Mouse (Mus musculus): ENCODE results near the gene Grifin.
A peak's percentile ranks its signal among the peaks of the same experiment; 100 is the strongest.

Grifin gene

DNA sequence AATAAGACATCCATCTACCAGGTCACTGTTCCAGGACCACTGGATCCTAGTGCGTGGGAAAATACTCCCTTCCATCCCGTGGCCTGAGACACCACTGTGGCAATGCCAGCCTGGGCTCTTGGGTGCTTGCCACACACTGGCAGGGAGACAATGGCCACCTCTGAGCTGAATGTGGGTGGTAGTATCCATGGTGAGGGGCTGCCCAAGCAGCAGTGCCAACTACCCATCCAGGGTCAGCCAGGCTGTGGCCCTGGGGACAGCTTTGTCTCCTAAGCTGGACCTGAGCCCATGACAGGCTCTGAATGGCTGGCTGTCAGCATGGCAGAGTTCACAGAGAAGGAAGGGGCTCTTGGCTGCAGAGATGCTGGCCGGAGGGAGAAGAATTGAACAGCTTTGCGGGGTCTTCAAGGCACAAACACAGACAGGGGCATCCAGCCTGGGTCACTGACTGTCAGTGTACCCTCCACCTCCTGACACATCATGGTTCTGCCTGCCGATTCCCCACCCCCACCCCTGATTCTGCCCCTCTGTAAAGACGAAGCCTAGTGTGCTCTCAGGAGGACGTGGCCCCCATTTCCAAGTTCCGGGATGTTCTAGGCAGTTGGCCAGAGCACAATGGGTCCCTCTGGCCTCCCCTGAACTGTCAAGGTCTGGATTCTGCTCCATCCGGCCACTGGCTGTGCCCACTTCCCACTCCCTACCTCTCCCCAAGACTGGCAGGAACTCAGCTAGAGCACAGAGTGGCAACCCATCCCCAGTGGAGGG is 21.9 kb downstream of the Grifin start:
- peak; percentile 25 for DNase-seq

DNA sequence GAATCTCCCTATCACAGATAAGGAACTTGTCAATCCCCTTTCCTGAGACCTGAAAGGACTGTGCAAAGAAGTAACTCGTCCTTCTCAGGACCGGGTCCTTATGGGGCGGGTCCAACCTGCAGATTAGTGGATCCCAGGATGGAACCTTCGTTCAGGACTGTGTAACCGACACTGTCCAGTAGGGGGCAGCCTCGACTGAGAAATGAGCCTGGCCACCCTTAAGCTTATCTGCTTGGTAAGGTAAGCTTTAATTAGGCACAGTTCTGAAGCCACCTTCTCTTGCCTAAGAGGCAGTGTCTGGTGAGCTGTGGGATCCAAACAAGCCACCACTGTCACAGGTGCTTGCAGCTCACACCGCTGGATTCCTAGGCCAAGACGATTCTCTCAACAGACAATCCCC is 24.8 kb downstream of the Grifin start:
- DNase-seq, result peak; percentile 90

DNA sequence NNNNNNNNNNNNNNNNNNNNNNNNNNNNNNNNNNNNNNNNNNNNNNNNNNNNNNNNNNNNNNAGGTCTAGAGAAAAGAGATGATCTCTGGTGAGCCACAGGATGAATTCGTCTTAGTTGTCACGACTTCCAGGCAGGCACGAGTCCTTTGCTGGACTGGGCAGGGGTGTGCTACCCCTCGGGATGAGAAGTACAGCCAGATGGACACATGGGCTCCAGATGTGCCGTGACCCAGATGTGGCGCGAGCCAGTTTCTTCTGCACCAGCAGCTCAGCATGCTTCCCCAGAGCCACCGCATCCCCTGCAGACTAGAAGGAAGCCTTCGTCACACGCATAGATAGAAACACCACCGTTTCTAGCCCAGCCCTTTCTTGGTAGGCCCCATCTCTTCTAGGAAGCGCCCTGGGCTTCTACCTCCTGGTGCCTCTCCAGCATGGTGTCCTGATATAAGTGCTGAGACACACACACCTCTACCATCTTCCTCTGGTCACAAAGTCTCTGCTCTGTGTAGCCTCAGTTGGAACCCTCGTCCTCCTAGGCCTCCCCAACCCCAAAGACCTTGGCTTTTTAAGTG is 26.7 kb downstream of the Grifin start:
- no peak for DNase-seq

DNA sequence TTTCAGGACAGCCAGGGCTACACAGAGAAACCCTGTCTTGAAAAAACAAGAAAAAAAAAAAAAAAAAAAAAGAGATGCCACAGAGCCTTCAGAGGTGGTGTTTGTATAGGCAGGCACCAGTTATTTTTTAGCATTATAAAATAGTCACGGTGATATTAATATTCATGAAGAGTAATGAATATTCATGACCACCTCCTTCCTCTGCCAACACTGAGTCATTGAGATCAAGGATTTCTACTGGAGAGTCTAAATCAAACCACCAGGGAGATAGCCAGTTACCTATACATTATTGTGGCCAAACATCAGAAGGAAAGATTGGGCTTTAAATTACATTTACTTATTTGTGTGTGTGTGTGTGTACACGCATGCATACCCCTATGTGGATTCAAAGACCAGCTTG is 38.1 kb downstream of the Grifin start:
- no peak for DNase-seq

DNA sequence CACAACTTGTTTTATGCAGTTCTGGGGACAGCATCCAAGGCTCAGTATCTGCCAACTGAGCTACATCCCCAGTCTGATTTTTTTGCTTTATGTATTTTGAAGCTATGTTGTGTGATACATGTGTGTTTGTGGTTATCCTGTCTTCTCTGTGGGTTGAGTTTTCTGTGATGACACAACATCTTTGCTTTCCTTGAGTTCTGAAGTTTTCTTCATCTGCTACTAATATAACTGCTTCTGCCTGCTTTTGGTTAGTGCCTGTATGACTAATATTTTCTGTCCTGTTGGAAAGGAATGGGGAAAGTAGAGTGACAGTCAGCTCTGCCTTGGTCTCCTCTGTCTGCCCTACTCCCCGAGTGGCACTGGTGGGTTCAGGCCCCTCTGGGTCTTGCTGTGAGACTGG is 43.7 kb downstream of the Grifin start:
- DNase-seq, result no peak

DNA sequence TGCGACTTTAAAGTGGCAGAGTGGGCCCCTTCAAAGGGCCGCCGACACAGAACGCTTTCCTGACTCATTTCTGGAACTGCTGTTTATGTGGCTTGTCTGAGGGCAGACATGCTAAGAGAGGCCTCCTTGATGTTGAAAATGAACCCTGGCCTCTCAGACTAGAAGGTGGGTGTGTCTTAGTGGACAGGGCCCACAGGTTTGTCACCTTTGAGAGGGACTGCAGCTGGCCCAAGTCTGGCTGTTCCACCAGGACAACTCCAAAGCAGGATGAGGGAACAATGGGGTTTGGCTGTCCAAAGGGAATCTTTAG is 47.0 kb downstream of the Grifin start:
- DNase-seq, result no peak

DNA sequence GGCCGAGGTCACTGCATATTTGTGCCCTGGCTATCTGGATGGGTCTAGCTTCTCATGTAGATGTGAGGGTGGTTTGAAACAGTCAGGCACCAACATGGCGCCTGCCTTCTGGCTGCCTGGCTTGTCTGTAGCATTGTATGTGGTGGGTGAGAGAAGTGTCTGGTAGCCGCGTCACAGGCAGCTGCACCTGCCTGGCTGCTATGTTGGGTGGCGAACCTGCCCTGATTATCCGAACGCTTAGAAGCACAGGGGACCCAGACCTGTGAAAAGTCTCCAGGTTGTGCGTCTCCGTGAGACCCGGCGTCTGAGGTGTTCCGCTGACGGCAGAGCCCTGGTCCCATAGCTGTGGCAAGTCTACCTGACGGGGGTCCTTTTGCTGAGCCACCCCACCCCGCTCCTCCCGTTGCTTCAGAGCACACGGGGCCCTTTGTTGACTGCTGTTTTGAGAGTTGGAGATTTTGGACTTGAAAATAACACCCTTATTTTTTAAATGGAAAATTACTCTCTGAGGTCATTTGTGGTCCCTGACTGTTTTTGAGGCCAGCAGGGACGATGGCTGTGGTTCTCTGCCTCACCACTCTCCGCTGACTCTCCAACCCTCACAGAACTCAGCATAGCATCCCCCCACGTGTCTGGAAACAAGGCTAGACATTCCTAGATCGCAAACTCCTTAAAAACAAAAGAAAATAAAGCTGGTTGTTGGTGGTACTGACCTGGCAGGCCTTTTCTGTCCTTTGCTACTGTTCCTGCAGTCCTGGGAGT is 47.5 kb downstream of the Grifin start:
- no peak for DNase-seq

DNA sequence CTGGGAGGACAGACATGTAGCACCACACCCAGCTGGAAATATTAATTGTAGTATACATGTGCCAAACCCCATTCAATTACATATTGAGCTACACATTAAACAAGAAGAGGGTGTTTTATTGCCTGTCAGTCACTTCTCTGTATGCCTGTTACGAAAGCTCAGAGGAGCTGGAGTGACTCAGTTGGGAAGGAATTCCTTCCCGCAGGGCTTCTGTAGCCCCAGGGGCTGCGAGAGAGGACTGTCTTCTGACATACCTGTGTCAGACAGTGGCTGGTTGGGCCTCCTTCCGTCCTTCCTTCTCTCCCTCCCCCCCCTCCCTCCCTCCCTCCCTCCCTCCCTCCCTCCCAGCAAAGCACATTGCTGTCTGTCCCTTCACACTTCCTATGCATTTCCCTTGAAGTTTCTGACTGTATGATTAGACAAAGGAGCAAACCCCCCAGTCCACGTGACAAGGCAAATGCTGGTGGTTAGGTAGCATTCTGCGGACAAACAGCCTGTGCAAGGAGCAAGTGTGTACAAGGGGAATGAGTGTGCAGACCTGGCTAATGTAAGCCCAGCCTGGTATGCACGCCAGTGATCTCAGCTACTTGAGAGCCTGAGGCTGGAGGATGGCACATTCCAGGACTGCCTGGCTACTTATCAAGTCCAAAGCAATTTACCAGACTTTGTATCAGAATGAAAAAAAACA is 49.9 kb downstream of the Grifin start:
- no peak for DNase-seq

DNA sequence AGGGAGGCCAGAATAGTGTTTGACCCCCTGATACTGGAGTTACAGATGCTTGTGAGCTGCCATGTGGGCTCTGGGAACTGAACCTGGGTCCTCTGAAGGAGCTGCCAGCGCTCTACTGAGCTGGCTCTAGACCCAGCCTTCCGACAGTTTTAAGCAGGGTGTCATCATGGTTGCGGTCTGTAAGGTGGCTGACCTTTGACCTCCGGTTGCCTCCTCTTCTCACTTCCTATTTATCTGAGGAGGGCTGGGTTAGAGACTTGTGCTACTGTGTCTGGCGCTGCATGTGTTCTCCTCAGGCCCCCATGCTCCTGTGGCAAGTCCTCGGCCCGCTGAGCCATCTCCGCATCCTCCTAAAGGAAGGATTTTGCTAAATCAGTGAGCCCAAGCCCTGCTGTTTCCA is 51.0 kb downstream of the Grifin start:
- DNase-seq, result no peak

Measured in lung, postnatal 14 days (tissue).